Mouse (Mus musculus) small intestine, adult 2 months (tissue): ENCODE results near the gene Ppp1r13l. TPM values are rescaled to one million over a fixed set of nuclear protein-coding genes. Genes with fewer than 3 reads are reported as not detected.

Experiments used
- H3K27ac ChIP-seq: fragments of 200-500 bp; 2 replicates; pipeline ENCODE4 v1.5.1; 2012; ENCODE audit warnings: low read depth, low read length, control low read depth, inconsistent platforms; ENCODE audit not compliant: insufficient read depth
- H3K27me3 ChIP-seq: fragments of 200-500 bp; 2 replicates; pipeline ENCODE4 v1.6.1; 2012; ENCODE audit warnings: mild to moderate bottlenecking, moderate library complexity, low read length, inconsistent platforms; ENCODE audit not compliant: control insufficient read depth, insufficient read depth
- H3K36me3 ChIP-seq: fragments of 200-500 bp; 2 replicates; pipeline ENCODE4 v1.6.1; 2012; ENCODE audit warnings: mild to moderate bottlenecking, low read length, control low read depth, inconsistent platforms; ENCODE audit not compliant: control insufficient read depth, insufficient read depth
- H3K4me1 ChIP-seq: fragments of 200-500 bp; 2 replicates; pipeline ENCODE4 v1.6.1; 2012; ENCODE audit warnings: low read length, inconsistent platforms, mixed read lengths; ENCODE audit not compliant: control insufficient read depth, insufficient read depth, insufficient read length
- H3K4me3 ChIP-seq: fragments of 200-500 bp; 2 replicates; pipeline ENCODE4 v1.5.1; 2012; ENCODE audit warnings: low read depth, mild to moderate bottlenecking, control low read depth, inconsistent platforms, low read length, moderate library complexity
- CTCF ChIP-seq: fragments of 200-500 bp; IDR thresholded peaks from 2 replicates; pipeline ENCODE4 v1.5.1; 2012; ENCODE audit warnings: low read depth, mild to moderate bottlenecking, control low read depth, inconsistent platforms, low read length, moderate library complexity, mixed read lengths; ENCODE audit not compliant: insufficient replicate concordance, insufficient read length; ENCODE audit errors: extremely low read depth
- POLR2A ChIP-seq: fragments of 200-500 bp; IDR thresholded peaks from 2 replicates; pipeline ENCODE4 v1.6.1; 2012; ENCODE audit warnings: low read depth, mild to moderate bottlenecking, control low read depth, inconsistent platforms, low read length, moderate library complexity
- WGBS: fragments of 180-500 bp; shearing (Covaris S2); methylation state at CpG from one replicate; pipeline ENCODE4 v1.1.7; 2018; 5-methylcytosine and 5-hydroxymethylcytosine counted together
- polyA plus RNA-seq: library from polyadenylated mRNA; depleted of rRNA; stranded (reverse); fragments of >200 nt; gene quantifications from 2 replicates; pipeline ENCODE4 v1.2.3, GENCODE M21; 2012

Gene Ppp1r13l
- polyA plus RNA-seq, 1 experiment: 10.4 TPM

- H3K36me3 ChIP-seq: 0 out of 2 replicates have a peak, but pooled peaks cover 4% of the 10 kb centered on the region
- H3K27me3 ChIP-seq: no peaks in the 10 kb centered on the region
- H3K27ac ChIP-seq: no peak overlapping the region
- WGBS: 73% methylated on average over 10 of the region's 10 CpGs
- TF ChIP-seq CTCF (no peak), POLR2A (no peak)
- H3K4me1 ChIP-seq: peaks cover 2% of the 10 kb centered on the region
- H3K4me3 ChIP-seq: no peak overlapping the region
These were observed 3.2 kb upstream of the Ppp1r13l start for GRCm38 (mm10) chr7:19356311-19356710.

GRCm38 (mm10) chr7:19357381-19358375, 1.9 kb upstream of the Ppp1r13l start:
- WGBS: 83% methylated on average over 25 of the region's 25 CpGs
- H3K36me3 ChIP-seq: 0 out of 2 replicates have a peak, but pooled peaks cover 4% of the 10 kb centered on the region
- H3K27me3 ChIP-seq: no peaks in the 10 kb centered on the region
- TF ChIP-seq POLR2A: no peak
- TF ChIP-seq CTCF: no peak
- H3K27ac ChIP-seq: no peak overlapping the region
- peaks cover 2% of the 10 kb centered on the region for H3K4me1 ChIP-seq
- H3K4me3 ChIP-seq: no peak overlapping the region

DNA sequence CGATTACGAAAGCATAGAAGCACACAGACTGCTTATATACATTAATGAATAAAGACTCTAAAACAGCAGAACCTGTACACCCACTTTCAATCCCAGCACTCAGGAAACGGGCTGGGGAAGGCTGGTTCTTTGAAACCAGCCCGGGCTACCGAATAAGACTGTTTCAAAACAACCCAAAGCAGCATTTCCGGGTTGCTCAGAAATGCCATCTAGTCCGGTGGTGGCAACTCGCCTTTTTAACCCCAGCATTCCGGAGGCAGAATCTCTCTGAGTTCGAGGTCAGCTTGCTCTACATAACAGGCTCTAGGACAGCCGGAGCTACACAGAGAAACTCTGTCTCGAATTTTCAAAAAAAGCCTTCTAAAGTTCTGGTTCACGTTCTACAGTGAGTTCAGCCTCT, 915 bp upstream of the Ppp1r13l start:
- Histone ChIP-seq H3K27ac (no peak overlapping the region), H3K4me1 (peaks cover 2% of the 10 kb centered on the region), H3K4me3 (peak overlapping the region; percentile 38; the same call in 1 of the 2 replicates), H3K36me3 (0 out of 2 replicates have a peak, but pooled peaks cover 4% of the 10 kb centered on the region), H3K27me3 (no peaks in the 10 kb centered on the region)
- TF ChIP-seq POLR2A (no peak), CTCF (no peak)
- 4% methylated on average over 13 of the region's 13 CpGs for WGBS

DNA sequence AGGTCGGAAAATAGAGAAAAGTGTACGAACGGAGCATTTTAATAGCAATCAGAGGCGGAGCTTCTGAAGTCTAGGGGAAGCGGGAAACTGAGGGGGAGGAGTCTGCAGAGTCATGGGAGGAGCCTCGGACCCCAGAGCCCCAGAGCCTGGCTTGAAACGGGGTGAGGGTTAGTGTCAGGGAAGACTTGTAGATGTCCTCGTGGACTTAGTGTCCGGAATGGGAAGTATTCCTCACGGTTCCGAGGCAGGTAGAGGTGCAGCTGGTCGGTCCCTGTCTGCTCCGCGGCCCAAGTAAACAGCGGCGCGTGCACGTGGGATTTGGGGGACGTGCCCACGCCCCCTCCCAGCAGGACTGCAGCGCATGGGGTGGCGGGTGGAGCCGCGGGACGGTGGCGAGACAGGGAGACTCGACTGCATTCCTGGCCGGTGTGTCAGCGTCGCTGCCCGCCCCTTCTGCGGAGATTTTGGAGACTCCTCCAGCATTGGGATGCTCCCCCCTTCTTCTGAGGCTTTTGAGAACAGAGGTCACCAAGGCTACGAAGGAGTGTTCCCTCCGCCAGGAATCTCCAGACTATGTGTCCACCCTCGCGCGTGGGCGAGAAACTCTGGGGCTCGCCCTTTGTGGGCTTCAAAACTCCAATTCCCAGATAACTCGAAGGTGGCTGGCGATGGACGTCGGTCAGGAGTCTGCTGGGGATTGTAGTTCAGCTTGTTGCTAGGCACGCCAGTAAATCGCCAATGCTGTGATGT, 518 bp downstream of the Ppp1r13l start:
- under 1% methylated on average over 45 of the region's 45 CpGs for WGBS
- peak overlapping the region; percentile 57 for H3K27ac ChIP-seq
- 0 out of 2 replicates have a peak, but pooled peaks cover 1% of the 10 kb centered on the region for H3K36me3 ChIP-seq
- H3K4me1 ChIP-seq: peaks cover 2% of the 10 kb centered on the region
- H3K4me3 ChIP-seq: peak overlapping the region; percentile 73
- no peaks in the 10 kb centered on the region for H3K27me3 ChIP-seq
- TF ChIP-seq CTCF (no peak), POLR2A (no peak)

- H3K4me1 ChIP-seq: peaks cover 5% of the 10 kb centered on the region
- no peaks in the 10 kb centered on the region for H3K36me3 ChIP-seq
- peak overlapping the region; percentile 73 for H3K4me3 ChIP-seq
- TF ChIP-seq POLR2A (peak; percentile 11; the same call in 1 of the 2 replicates), CTCF (no peak)
- WGBS: 1% methylated on average over 27 of the region's 27 CpGs
- H3K27me3 ChIP-seq: no peaks in the 10 kb centered on the region
- peak overlapping the region; percentile 29; the same call in 1 of the 2 replicates for H3K27ac ChIP-seq
These were observed 1.4 kb downstream of the Ppp1r13l start for GRCm38 (mm10) chr7:19360944-19361343.

GRCm38 (mm10) chr7:19361720-19362119, 2.2 kb downstream of the Ppp1r13l start:
- Histone ChIP-seq H3K4me3 (peak overlapping the region; percentile 73), H3K27ac (no peak overlapping the region; the same call in 1 of the 2 replicates), H3K36me3 (no peaks in the 10 kb centered on the region), H3K4me1 (peaks cover 5% of the 10 kb centered on the region), H3K27me3 (no peaks in the 10 kb centered on the region)
- TF ChIP-seq CTCF (peak; percentile 89; the same call in 1 of the 2 replicates), POLR2A (no peak)
- WGBS: 3% methylated on average over 16 of the region's 16 CpGs

DNA sequence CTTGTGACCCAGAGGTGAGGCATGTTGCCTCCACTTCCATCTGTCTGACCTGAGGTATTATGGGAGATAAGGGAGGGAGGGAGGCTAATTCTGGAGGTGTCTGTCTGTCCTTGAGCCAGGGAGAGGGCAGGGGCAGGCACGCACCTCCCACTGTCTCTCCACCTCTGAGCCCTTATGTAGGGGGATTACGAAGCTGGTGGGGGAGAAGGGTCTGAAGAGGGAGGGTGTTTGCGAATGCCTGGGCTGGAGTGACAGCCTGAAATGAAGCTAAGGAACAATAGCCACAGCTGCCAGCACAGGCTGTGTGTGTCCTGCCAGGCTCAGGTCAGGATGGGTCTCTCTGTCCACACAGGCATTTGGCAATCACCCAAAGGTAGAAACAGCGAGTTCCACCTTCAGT, 2.7 kb downstream of the Ppp1r13l start:
- no peaks in the 10 kb centered on the region for H3K27me3 ChIP-seq
- 60% methylated on average over 4 of the region's 4 CpGs for WGBS
- H3K4me3 ChIP-seq: no peak overlapping the region; the same call in 1 of the 2 replicates
- TF ChIP-seq POLR2A: no peak
- TF ChIP-seq CTCF: no peak
- no peaks in the 10 kb centered on the region for H3K36me3 ChIP-seq
- no peak overlapping the region for H3K27ac ChIP-seq
- H3K4me1 ChIP-seq: peaks cover 5% of the 10 kb centered on the region
